Mouse (Mus musculus) C2C12 (cell line): ENCODE measurements around the gene Mbd3. TPM values are rescaled to one million over a fixed set of nuclear protein-coding genes. Genes with fewer than 3 reads are reported as not detected.

Source experiments
- H3K27me3 ChIP-seq: one replicate; pipeline ENCODE4 v1.6.1; 2011; ENCODE audit not compliant: control insufficient read depth, insufficient read depth, insufficient read length
- H3K36me3 ChIP-seq: one replicate; pipeline ENCODE4 v1.6.1; 2011; ENCODE audit not compliant: control insufficient read depth, insufficient read depth
- H3K4me3 ChIP-seq: one replicate; pipeline ENCODE4 v1.5.1; 2011; ENCODE audit warnings: mild to moderate bottlenecking, control low read depth; ENCODE audit not compliant: poor library complexity, insufficient read depth, severe bottlenecking
- H3K79me2 ChIP-seq: one replicate; pipeline ENCODE4 v1.6.1; 2011; ENCODE audit not compliant: control insufficient read depth, insufficient read depth
- H3K79me3 ChIP-seq: one replicate; pipeline ENCODE4 v1.6.1; 2011; ENCODE audit warnings: low read depth, control low read depth
- H3ac ChIP-seq: one replicate; pipeline ENCODE3; 2011; ENCODE audit warnings: low read depth; ENCODE audit not compliant: control insufficient read depth, insufficient read length
- CEBPB ChIP-seq: IDR thresholded peaks from one replicate; pipeline ENCODE4 v1.6.1; 2011; ENCODE audit warnings: low read depth, mild to moderate bottlenecking, control low read depth, moderate library complexity
- CTCF ChIP-seq: IDR thresholded peaks from one replicate; pipeline ENCODE4 v1.5.1; 2011; ENCODE audit not compliant: control insufficient read depth, insufficient read depth, insufficient read length
- FOSL1 ChIP-seq: IDR thresholded peaks from one replicate; pipeline ENCODE4 v1.8.0; 2011; ENCODE audit warnings: mild to moderate bottlenecking, low read length; ENCODE audit not compliant: poor library complexity, insufficient read depth, severe bottlenecking
- MAX ChIP-seq: IDR thresholded peaks from one replicate; pipeline ENCODE4 v1.6.1; 2011; ENCODE audit warnings: mild to moderate bottlenecking, control low read depth
- MYOD1 ChIP-seq: IDR thresholded peaks from one replicate; pipeline ENCODE4 v1.6.1; 2011; ENCODE audit warnings: low read depth; ENCODE audit not compliant: control insufficient read depth, insufficient read length
- MYOG ChIP-seq: IDR thresholded peaks from one replicate; pipeline ENCODE4 v1.6.1; 2011; ENCODE audit not compliant: control insufficient read depth, insufficient read length; ENCODE audit errors: extremely low read depth
- USF1 ChIP-seq: IDR thresholded peaks from one replicate; pipeline ENCODE4 v1.6.1; 2011; ENCODE audit warnings: low read depth, mild to moderate bottlenecking, control low read depth, moderate library complexity
- polyA plus RNA-seq: library from polyadenylated mRNA; unstranded; fragments of >200 nt; fragmentation: generic; extraction: Trizol; gene quantifications from one replicate; pipeline ENCODE4 v1.2.1, GENCODE M21; 2012; ENCODE audit warnings: missing spikeins

Mbd3 gene
- polyA plus RNA-seq, 1 experiment = 326 TPM

DNA sequence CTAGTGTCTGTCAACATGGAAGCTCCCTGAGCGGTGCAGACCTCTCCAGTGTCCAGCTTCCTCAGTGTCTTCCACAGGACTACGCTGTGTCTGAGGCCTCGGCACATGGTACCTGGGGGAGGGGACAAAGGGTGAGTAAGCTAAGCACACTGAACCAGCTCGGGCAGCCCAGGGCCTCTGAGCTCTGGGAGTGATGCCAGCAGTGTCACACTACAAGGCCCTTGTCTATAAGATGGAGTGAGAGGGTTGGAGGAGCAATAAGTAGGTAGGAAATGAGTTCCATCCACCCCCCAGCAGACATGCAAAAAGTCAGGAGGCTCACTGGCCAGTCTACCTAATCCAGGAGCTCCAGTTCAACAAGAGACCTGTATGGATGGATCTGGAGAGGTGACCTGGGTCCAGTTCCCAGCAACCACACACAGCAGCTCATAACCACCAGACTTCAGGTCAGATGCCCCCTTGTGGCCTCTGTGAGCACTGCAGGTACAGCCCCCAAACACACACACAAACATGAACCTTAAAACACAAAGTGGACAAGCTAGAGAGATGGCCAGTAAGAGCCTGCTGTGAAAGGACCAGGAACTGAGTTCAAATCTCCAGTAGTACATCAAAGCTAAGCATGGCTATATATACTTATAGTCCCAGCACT is 3.8 kb upstream of the Mbd3 start:
- no peaks in the 10 kb centered on the region for H3K27me3 ChIP-seq
- H3K36me3 ChIP-seq = peaks cover 30% of the 10 kb centered on the region
- peaks cover 40% of the 10 kb centered on the region for H3K79me2 ChIP-seq
- no peak overlapping the region for H3ac ChIP-seq
- H3K79me3 ChIP-seq = peaks cover 33% of the 10 kb centered on the region
- H3K4me3 ChIP-seq = no peak overlapping the region
- no peak for TF ChIP-seq MYOD1
- TF ChIP-seq FOSL1 = no peak
- no peak for TF ChIP-seq MAX
- peak; percentile 56 for TF ChIP-seq CTCF
- no peak for TF ChIP-seq CEBPB
- TF ChIP-seq MYOG = no peak
- no peak for TF ChIP-seq USF1

DNA sequence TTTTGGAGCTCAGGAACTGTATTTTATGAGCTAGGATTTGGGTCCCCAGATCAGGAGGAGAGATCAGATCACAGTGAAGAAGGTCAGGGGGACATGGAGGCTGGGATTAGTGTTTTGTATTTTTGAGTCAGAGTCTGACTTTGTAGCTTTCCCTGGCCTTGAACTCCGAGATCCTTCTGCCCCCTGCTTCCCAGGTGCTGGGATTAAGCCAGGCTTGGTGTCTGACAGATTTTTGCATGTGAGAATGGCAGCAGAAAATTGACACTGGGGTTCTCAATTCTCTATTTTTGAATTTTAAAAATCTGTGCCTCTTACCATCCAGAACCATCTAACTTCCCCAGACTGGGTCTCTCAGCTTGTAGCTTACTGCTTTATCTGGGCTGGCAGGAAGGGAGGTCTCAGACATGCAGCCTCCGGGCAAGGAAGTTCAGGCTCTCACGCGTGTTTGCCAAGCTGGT is 1.4 kb upstream of the Mbd3 start:
- H3ac ChIP-seq = peak overlapping the region; percentile 58
- H3K79me3 ChIP-seq = peaks cover 48% of the 10 kb centered on the region
- TF ChIP-seq MYOD1 (no peak), MAX (no peak), USF1 (no peak), CTCF (no peak), CEBPB (no peak), FOSL1 (no peak), MYOG (no peak)
- H3K27me3 ChIP-seq = no peaks in the 10 kb centered on the region
- no peak overlapping the region for H3K4me3 ChIP-seq
- peaks cover 48% of the 10 kb centered on the region for H3K36me3 ChIP-seq
- H3K79me2 ChIP-seq = peaks cover 55% of the 10 kb centered on the region

DNA sequence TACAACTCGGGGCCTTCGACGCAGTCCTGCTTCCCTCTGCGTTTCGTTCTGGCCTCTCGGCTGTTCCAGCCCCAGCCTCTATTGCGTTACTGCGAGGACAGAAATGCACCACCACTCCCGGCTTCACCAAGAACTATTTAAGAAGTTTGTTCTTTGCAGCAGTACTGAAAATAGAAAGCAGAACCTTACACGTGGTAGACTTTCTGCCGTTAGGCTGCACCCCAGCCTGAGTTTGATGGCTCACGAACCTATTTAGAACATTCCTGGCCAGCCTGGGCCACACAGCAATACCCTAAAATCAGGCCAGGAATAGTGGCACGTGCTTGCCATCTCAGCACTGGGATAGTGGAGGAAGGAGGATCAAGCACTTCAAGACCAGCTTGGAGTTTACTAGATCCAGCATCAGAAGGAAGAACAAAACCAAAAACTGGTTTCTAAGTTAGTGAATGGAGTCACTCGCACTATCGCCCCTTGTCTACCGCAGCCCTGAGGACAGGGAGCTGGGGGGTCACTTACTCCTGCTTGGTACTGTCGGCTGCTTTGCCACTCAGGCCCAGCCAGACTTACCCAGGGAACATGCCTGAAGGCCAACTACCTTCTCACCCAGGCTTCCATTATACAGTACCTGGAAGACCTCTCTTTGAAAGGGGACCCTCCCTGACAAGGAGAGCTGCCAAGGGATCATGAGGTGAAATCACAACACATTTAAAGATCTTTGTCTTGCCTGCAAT is 788 bp upstream of the Mbd3 start:
- TF ChIP-seq FOSL1 = no peak
- TF ChIP-seq MYOG = no peak
- no peak for TF ChIP-seq MYOD1
- TF ChIP-seq CEBPB = no peak
- TF ChIP-seq MAX = no peak
- TF ChIP-seq USF1 = no peak
- no peak for TF ChIP-seq CTCF

DNA sequence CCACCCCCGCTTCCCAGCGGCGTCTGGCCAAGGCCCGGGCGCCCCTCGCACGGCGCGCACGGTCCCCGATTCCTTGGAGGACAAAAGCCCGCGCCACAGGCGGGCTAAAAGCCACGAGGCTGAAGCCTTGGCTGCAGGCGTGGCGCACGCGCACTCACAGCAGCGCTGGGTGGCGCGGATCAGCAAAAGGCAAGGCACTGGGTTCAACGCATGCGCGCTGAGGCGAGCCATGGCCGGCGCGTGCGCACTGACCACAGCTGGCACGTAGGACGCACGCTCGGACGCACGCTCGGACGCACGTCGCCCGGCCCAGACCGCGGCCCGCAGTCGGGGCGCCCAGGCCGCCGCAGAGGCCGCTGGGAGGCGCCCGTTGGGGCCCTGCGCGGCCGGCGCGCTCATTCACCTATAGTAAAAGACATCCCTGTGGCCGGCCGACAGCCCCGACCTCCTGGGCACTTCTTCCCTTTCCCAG is 595 bp downstream of the Mbd3 start:
- no peak for TF ChIP-seq CEBPB
- peak; percentile 98 for TF ChIP-seq MAX
- H3K79me2 ChIP-seq = peaks cover 48% of the 10 kb centered on the region
- peak overlapping the region; percentile 76 for H3ac ChIP-seq
- H3K4me3 ChIP-seq = peak overlapping the region; percentile 65
- peaks cover 34% of the 10 kb centered on the region for H3K79me3 ChIP-seq
- no peaks in the 10 kb centered on the region for H3K27me3 ChIP-seq
- peaks cover 62% of the 10 kb centered on the region for H3K36me3 ChIP-seq

More for the DNA sequence above, 788 bp upstream of the Mbd3 start:
- Histone ChIP-seq H3K27me3 (no peaks in the 10 kb centered on the region), H3K79me2 (peaks cover 55% of the 10 kb centered on the region), H3K4me3 (peak overlapping the region; percentile 41), H3K36me3 (peaks cover 54% of the 10 kb centered on the region), H3K79me3 (peaks cover 45% of the 10 kb centered on the region), H3ac (peak overlapping the region; percentile 58)

DNA sequence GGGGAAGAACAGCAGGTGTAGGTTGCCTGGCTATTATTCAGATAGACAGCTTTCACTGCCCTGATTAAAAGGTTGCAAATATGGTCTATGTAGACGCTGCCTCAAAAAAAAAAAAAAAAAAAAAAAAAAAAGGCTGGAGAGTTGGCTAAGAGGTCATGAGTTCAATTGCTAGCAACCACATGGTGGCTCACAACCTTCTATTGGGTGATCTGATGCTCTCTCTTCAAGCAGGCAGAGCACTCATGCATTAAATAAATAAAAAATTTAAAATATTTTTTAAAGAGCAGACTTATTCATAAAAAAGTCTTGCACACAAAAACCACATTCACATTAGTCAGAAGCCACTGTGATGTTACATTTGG is 1.2 kb downstream of the Mbd3 start:
- no peak for TF ChIP-seq MYOD1
- no peak for TF ChIP-seq CTCF
- no peak for TF ChIP-seq FOSL1
- no peak for TF ChIP-seq MAX
- no peak for TF ChIP-seq CEBPB
- no peaks in the 10 kb centered on the region for H3K27me3 ChIP-seq
- peak overlapping the region; percentile 65 for H3K4me3 ChIP-seq
- peaks cover 62% of the 10 kb centered on the region for H3K36me3 ChIP-seq
- H3ac ChIP-seq = peak overlapping the region; percentile 68
- peaks cover 42% of the 10 kb centered on the region for H3K79me2 ChIP-seq
- peaks cover 30% of the 10 kb centered on the region for H3K79me3 ChIP-seq

DNA sequence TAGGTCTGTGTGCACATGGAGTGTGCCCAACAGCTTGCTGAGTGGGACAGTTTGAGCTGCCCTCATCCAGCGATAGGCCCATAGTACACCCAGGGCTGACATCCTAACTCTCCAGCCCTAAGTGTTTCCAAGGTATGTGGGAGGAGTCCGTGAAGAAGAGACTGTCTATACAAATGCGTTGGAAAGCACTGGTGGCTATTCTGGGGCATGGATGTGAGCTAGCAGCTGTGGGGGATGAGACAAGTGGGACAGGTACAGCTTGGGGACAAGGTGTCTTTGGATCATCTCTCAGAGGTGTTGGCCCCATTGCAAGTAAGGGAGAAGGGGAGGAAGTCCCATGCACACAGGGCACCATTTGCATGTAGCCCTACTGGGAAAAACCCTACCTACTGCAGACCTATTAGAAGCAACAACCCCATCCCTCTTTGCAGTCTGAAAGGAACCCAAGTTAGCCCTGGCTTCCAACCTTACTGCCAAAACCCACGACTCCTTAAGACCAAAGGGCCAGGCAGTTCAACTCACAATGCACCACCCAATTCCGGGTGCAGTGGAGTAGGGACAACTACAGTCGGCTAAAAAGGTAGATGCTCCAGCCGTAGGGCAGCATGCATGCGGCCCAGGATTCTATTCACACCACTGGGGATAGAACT is 1.7 kb downstream of the Mbd3 start:
- Histone ChIP-seq H3K36me3 (peaks cover 62% of the 10 kb centered on the region), H3K79me2 (peaks cover 42% of the 10 kb centered on the region), H3K27me3 (no peaks in the 10 kb centered on the region), H3K79me3 (peaks cover 30% of the 10 kb centered on the region), H3ac (peak overlapping the region; percentile 60), H3K4me3 (peak overlapping the region; percentile 65)
- no peak for TF ChIP-seq CEBPB
- TF ChIP-seq MYOD1 = no peak
- TF ChIP-seq FOSL1 = no peak
- TF ChIP-seq MAX = no peak
- no peak for TF ChIP-seq CTCF
- no peak for TF ChIP-seq USF1
- TF ChIP-seq MYOG = no peak
